Mouse (Mus musculus) liver, adult 2 months (tissue): ENCODE measurements around the gene Kcnk2.

ENCODE experiments used
- CTCF ChIP-seq: fragments of 200-500 bp; IDR thresholded peaks from 2 replicates; pipeline ENCODE4 v1.5.1; 2011; ENCODE audit warnings: low read depth, low read length, control low read depth
- POLR2A ChIP-seq: fragments of 200-500 bp; IDR thresholded peaks from 2 replicates; pipeline ENCODE4 v1.6.1; 2011; ENCODE audit warnings: low read length, control low read depth; ENCODE audit not compliant: insufficient read depth; ENCODE audit errors: extremely low read depth

- TF ChIP-seq POLR2A (no peak), CTCF (no peak)
Observed at GRCm38 (mm10) chr1:189419914-189420313, 17.8 kb upstream of the Kcnk2 start.
